Mouse (Mus musculus) small intestine, adult 2 months (tissue): ENCODE results near the gene Cop1. TPM values are rescaled to one million over a fixed set of nuclear protein-coding genes. Genes with fewer than 3 reads are reported as not detected.

ENCODE experiments used
- H3K27ac ChIP-seq: fragments of 200-500 bp; 2 replicates; pipeline ENCODE4 v1.5.1; 2012; ENCODE audit warnings: low read depth, low read length, control low read depth, inconsistent platforms; ENCODE audit not compliant: insufficient read depth
- H3K27me3 ChIP-seq: fragments of 200-500 bp; 2 replicates; pipeline ENCODE4 v1.6.1; 2012; ENCODE audit warnings: mild to moderate bottlenecking, moderate library complexity, low read length, inconsistent platforms; ENCODE audit not compliant: control insufficient read depth, insufficient read depth
- H3K36me3 ChIP-seq: fragments of 200-500 bp; 2 replicates; pipeline ENCODE4 v1.6.1; 2012; ENCODE audit warnings: mild to moderate bottlenecking, low read length, control low read depth, inconsistent platforms; ENCODE audit not compliant: control insufficient read depth, insufficient read depth
- H3K4me1 ChIP-seq: fragments of 200-500 bp; 2 replicates; pipeline ENCODE4 v1.6.1; 2012; ENCODE audit warnings: low read length, inconsistent platforms, mixed read lengths; ENCODE audit not compliant: control insufficient read depth, insufficient read depth, insufficient read length
- H3K4me3 ChIP-seq: fragments of 200-500 bp; 2 replicates; pipeline ENCODE4 v1.5.1; 2012; ENCODE audit warnings: low read depth, mild to moderate bottlenecking, control low read depth, inconsistent platforms, low read length, moderate library complexity
- CTCF ChIP-seq: fragments of 200-500 bp; IDR thresholded peaks from 2 replicates; pipeline ENCODE4 v1.5.1; 2012; ENCODE audit warnings: low read depth, mild to moderate bottlenecking, control low read depth, inconsistent platforms, low read length, moderate library complexity, mixed read lengths; ENCODE audit not compliant: insufficient replicate concordance, insufficient read length; ENCODE audit errors: extremely low read depth
- POLR2A ChIP-seq: fragments of 200-500 bp; IDR thresholded peaks from 2 replicates; pipeline ENCODE4 v1.6.1; 2012; ENCODE audit warnings: low read depth, mild to moderate bottlenecking, control low read depth, inconsistent platforms, low read length, moderate library complexity
- WGBS: fragments of 180-500 bp; shearing (Covaris S2); methylation state at CpG from one replicate; pipeline ENCODE4 v1.1.7; 2018; 5-methylcytosine and 5-hydroxymethylcytosine counted together
- polyA plus RNA-seq: library from polyadenylated mRNA; depleted of rRNA; stranded (reverse); fragments of >200 nt; gene quantifications from 2 replicates; pipeline ENCODE4 v1.2.3, GENCODE M21; 2012

The Cop1 gene
- polyA plus RNA-seq, 1 experiment, result 61.6 TPM

DNA sequence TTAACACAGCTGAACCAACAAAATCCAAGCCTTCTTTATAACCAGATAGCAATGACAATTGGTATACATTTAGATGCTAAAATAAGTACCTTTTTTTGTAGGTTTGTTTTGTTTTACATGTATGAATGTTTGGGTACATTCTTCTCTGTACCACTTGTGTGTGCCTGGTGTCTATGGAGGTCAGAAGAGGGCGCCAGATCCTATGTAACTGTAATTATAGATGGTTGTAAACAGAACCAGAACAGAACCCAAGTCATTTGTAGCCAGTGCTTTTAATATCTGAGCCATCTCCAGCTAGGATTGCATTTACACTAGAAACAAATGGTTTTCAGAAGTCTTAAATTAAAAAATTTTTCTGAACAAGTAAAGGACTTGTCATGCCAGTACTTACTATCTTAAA lies 54.7 kb downstream of the Cop1 start:
- H3K4me1 ChIP-seq, result no peaks in the 10 kb centered on the region
- WGBS, result 75% methylated on average over 1 of the region's 1 CpGs
- no peaks in the 10 kb centered on the region for H3K27me3 ChIP-seq
- H3K4me3 ChIP-seq, result no peak overlapping the region
- peaks cover 14% of the 10 kb centered on the region for H3K36me3 ChIP-seq
- no peak for TF ChIP-seq POLR2A
- TF ChIP-seq CTCF, result no peak
- no peak overlapping the region for H3K27ac ChIP-seq

DNA sequence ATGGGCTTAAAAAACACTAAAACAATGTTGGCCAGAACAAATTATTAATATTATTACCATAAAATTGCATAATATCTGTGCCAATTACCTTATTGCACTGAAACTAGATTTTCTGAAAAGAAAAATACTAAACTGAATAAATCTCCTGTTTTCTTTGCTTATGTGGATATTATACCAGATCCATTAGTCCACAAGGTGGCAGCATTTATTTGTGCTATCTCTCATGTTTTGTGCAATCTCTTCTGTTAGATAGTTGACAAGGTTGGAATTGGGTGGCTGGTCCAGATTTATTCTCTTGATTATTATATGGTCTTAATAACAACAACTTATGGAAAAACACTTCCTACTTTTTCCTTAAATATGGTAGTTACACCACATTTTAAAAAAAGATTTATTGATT lies 58.1 kb downstream of the Cop1 start:
- TF ChIP-seq CTCF (no peak), POLR2A (no peak)
- Histone ChIP-seq H3K4me3 (no peak overlapping the region), H3K36me3 (peaks cover 12% of the 10 kb centered on the region), H3K27me3 (no peaks in the 10 kb centered on the region), H3K4me1 (no peaks in the 10 kb centered on the region), H3K27ac (no peak overlapping the region)

DNA sequence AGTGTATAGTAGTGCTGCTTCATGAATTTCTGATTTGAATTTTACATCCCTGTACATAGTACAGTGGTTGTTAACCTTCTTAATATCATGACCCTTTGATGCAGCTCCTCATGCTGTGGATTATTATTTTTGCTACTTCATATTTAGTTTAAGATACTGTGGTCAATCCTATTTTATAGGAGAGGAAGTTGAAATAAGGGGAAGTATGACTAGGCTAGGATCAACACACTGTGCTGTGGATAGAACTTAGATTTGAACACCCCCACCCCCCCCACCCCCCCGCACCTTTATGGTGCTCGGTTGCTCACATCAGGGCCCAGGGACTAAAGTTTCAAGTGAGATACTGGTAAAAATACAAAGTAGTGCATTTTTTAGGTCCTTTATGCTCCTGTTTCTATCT lies 58.7 kb downstream of the Cop1 start:
- no peaks in the 10 kb centered on the region for H3K4me1 ChIP-seq
- no peak overlapping the region for H3K4me3 ChIP-seq
- 88% methylated on average over 2 of the region's 2 CpGs for WGBS
- H3K36me3 ChIP-seq, result peaks cover 12% of the 10 kb centered on the region
- H3K27me3 ChIP-seq, result no peaks in the 10 kb centered on the region
- TF ChIP-seq POLR2A, result no peak
- TF ChIP-seq CTCF, result no peak
- H3K27ac ChIP-seq, result no peak overlapping the region

DNA sequence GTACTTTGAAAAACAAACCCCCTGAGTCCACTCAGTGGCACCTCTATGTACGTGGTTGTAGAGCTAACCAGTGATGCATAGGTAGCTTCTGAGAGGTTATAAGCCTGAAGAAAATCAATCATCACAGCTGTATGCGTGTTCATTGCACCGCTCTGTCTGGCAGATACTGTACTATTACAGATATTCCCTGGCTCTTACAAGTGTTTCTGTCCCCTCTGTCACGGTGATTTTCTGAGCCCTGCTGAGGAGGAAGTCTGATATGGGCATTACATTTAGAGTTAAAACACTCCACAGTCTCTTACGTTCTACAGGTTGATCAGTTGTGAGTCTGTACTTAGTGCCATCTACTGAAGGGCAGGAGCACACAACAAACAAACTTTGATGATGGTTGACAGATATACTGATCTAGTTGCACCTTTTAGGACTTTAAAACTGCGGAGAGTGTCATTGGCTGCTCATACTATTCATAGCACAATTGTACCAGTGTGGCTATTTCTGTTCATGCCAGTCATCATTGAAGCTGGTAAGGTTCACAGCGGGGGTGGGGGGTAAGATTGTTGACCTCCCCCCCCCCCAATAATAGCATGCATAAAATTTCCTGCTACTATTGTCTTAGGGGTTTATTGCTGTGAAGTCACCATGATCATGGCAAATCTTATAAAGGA lies 69.4 kb downstream of the Cop1 start:
- TF ChIP-seq CTCF (no peak), POLR2A (no peak)
- H3K36me3 ChIP-seq, result peaks cover 8% of the 10 kb centered on the region
- WGBS, result 96% methylated on average over 7 of the region's 7 CpGs
- no peak overlapping the region for H3K4me3 ChIP-seq
- no peak overlapping the region for H3K27ac ChIP-seq
- no peaks in the 10 kb centered on the region for H3K4me1 ChIP-seq
- H3K27me3 ChIP-seq, result no peaks in the 10 kb centered on the region

DNA sequence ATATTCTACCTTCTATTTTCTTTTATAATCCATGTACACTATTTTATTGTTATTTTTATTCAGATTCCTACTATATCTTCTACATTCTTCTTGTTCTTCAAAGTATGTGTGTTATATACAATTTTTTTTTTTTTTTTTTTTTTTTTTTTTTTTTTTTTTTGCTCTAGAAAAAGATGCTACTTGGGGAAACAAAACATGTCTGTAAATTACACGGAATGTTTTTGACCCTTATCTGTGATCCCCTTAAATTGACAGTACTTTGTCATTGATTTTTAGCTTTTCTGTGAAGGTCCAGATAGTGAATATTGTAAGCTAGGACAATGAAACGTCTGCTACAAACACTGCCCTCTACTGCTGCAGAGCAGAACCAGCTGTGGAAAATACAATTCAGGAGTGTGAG lies 81.5 kb downstream of the Cop1 start:
- Histone ChIP-seq H3K27me3 (no peaks in the 10 kb centered on the region), H3K27ac (no peak overlapping the region), H3K4me3 (no peak overlapping the region), H3K36me3 (peaks cover 14% of the 10 kb centered on the region), H3K4me1 (no peaks in the 10 kb centered on the region)
- no peak for TF ChIP-seq CTCF
- TF ChIP-seq POLR2A, result no peak
- WGBS, result 65% methylated on average over 2 of the region's 2 CpGs

DNA sequence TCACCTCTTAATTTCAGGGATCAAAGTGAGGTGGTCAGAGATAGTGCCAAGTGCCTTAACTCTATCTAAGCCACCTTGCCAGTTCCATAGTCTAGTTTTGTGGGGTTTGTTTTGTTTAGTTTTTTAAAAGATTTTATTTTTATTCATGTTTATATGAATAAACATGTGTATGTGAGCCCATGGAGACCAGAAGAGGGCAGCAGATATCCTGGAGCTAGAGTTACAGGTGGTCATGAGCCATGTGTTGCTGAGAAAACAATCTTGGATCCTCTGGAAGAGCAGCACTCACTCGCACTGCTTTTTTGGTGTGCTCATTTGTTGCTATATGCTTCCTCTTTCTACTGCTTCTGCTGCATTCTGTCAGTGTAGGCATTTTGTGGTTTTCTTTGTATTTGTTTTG lies 90.5 kb downstream of the Cop1 start:
- H3K27me3 ChIP-seq, result no peaks in the 10 kb centered on the region
- 73% methylated on average over 1 of the region's 1 CpGs for WGBS
- H3K4me1 ChIP-seq, result no peaks in the 10 kb centered on the region
- TF ChIP-seq POLR2A (no peak), CTCF (no peak)
- H3K36me3 ChIP-seq, result peaks cover 16% of the 10 kb centered on the region
- no peak overlapping the region for H3K27ac ChIP-seq
- H3K4me3 ChIP-seq, result no peak overlapping the region

DNA sequence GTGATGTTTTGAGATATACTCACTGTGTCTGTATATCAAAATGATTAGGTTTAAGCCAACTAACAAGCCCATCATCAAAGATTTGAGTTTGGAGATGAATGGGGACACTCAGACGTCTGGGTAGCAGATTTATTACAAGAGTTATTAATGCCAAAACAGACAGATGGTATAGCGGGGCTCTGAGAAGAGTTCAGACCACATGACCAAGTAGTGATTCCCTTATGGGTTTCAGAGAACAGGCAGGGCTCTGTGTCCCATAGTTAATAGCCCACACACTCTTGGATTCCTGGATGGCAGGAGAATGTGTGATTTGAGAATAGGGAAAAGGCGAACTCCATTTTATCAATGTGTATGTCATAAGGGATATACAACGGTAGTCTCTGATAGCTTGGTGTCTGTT lies 98.9 kb downstream of the Cop1 start:
- Histone ChIP-seq H3K27ac (no peak overlapping the region), H3K4me3 (no peak overlapping the region), H3K4me1 (no peaks in the 10 kb centered on the region), H3K36me3 (peaks cover 49% of the 10 kb centered on the region), H3K27me3 (no peaks in the 10 kb centered on the region)
- no peak for TF ChIP-seq CTCF
- no peak for TF ChIP-seq POLR2A
- WGBS, result 83% methylated on average over 4 of the region's 4 CpGs

DNA sequence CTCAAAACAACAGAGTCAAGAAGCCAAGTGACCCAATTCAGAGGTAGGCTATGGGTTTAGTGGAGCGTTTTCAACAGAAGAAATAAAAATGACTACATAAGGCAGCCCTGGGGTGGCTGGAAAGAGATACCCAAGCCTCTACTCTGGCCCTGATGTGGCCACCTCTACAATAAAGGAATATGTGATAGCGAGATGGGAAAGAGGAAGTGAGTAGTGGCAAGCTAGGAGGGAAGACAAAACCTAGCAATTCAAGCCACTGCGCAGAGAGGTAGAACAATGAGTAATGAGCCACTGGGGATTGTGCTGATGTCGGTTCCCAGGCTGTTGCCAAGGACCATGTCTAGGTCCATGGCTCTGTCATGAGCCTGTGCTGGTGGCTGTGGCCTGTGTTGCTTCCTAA lies 102.0 kb downstream of the Cop1 start:
- Histone ChIP-seq H3K27ac (no peak overlapping the region), H3K27me3 (no peaks in the 10 kb centered on the region), H3K4me3 (no peak overlapping the region), H3K36me3 (peaks cover 38% of the 10 kb centered on the region), H3K4me1 (no peaks in the 10 kb centered on the region)
- 85% methylated on average over 4 of the region's 4 CpGs for WGBS
- TF ChIP-seq CTCF (no peak), POLR2A (no peak)
